Mouse (Mus musculus) neural tube, embryonic 14.5 days (tissue): ENCODE measurements at regions not wholly inside any gene's neighbourhood (a gene's known extent, or its start where the extent isn't known, plus 50 kb on each side); places are given as distances from the start of the nearest gene placed in this dataset.

Experiments
- ATAC-seq: fragments of 200-750 bp; cut with Nextera tagmentation; 2 replicates; pipeline ENCODE4 v1.8.0; 2017; ENCODE audit warnings: low read depth, mild to moderate bottlenecking, moderate TSS enrichment, moderate library complexity
- H3K27ac ChIP-seq: fragments of 300-500 bp; sonication (generic); 2 replicates; pipeline ENCODE4 v1.5.1; 2014; ENCODE audit warnings: low read depth, mild to moderate bottlenecking, control low read depth, low read length, moderate library complexity, mixed read lengths
- H3K27me3 ChIP-seq: fragments of 300-500 bp; sonication (generic); 2 replicates; pipeline ENCODE4 v1.6.1; 2014; ENCODE audit warnings: low read length; ENCODE audit not compliant: control insufficient read depth, insufficient read depth
- H3K36me3 ChIP-seq: fragments of 300-500 bp; sonication (generic); 2 replicates; pipeline ENCODE4 v1.6.1; 2014; ENCODE audit warnings: low read length, mixed read lengths; ENCODE audit not compliant: control insufficient read depth, insufficient read depth
- H3K4me1 ChIP-seq: fragments of 300-500 bp; sonication (generic); 2 replicates; pipeline ENCODE4 v1.6.1; 2014; ENCODE audit warnings: low read length; ENCODE audit not compliant: control insufficient read depth, insufficient read depth
- H3K4me2 ChIP-seq: fragments of 300-500 bp; sonication (generic); 2 replicates; pipeline ENCODE4 v1.6.1; 2014; ENCODE audit warnings: mild to moderate bottlenecking, low read depth, low read length, control low read depth
- H3K4me3 ChIP-seq: fragments of 300-500 bp; sonication (generic); 2 replicates; pipeline ENCODE4 v1.5.1; 2014; ENCODE audit warnings: low read depth, low read length, control low read depth, mixed read lengths
- H3K9ac ChIP-seq: fragments of 300-500 bp; sonication (generic); replicated peaks from 2 replicates; pipeline ENCODE4 v1.6.1; 2014; ENCODE audit warnings: low read depth, mild to moderate bottlenecking, control low read depth, low read length, mixed read lengths
- H3K9me3 ChIP-seq: fragments of 300-500 bp; sonication (generic); 2 replicates; pipeline ENCODE4 v1.6.1; 2016; ENCODE audit warnings: low read length; ENCODE audit not compliant: control insufficient read depth
- WGBS: fragments of 180-500 bp; shearing (Covaris S2); extraction: QIAGEN DNeasy Blood & Tissue Kit; methylation state at CpG from one replicate; pipeline ENCODE4 v1.1.7; 2014; 5-methylcytosine and 5-hydroxymethylcytosine counted together

GRCm38 (mm10) chr7:73279936-73280445 lies 95.3 kb upstream of the Rgma start:
- no peaks in the 10 kb centered on the region for H3K4me1 ChIP-seq
- 93% methylated on average over 4 of the region's 4 CpGs for WGBS
- no peaks in the 10 kb centered on the region for H3K27me3 ChIP-seq
- H3K4me2 ChIP-seq, result no peak overlapping the region
- no peak overlapping the region for H3K4me3 ChIP-seq
- no peak for ATAC-seq
- no peaks in the 10 kb centered on the region for H3K9me3 ChIP-seq
- H3K27ac ChIP-seq, result no peak overlapping the region
- H3K9ac ChIP-seq, result no peak overlapping the region
- no peaks in the 10 kb centered on the region for H3K36me3 ChIP-seq

- Histone ChIP-seq H3K9ac (no peak overlapping the region), H3K36me3 (no peaks in the 10 kb centered on the region), H3K4me2 (no peak overlapping the region), H3K9me3 (no peaks in the 10 kb centered on the region), H3K4me1 (no peaks in the 10 kb centered on the region), H3K27me3 (no peaks in the 10 kb centered on the region), H3K27ac (no peak overlapping the region), H3K4me3 (no peak overlapping the region)
- ATAC-seq, result no peak
- WGBS, result 86% methylated on average over 5 of the region's 5 CpGs
Observed at GRCm38 (mm10) chr7:73286244-73286643, 89.1 kb upstream of the Rgma start.

DNA sequence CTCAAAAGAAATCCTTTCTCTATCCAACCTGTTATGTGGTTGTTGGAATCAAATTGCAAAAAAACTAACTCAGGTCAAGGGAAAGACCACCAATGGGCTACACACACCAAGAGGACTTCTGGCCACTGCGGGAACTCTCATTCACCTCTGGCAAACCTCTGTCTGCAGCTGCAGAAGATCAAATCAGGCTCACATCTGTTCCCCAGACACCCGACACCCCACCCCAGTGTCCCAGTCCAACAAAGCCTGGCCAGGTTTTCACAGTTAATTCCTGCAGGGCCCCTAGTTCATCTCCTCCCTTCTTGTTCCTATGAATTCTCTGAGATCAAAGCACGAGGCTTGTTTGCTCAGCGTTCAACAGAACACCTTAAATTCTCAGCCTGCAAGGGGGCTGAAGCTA lies 82.0 kb upstream of the Rgma start:
- Histone ChIP-seq H3K27me3 (no peaks in the 10 kb centered on the region), H3K4me1 (no peaks in the 10 kb centered on the region), H3K27ac (no peak overlapping the region), H3K4me3 (no peak overlapping the region), H3K9me3 (no peaks in the 10 kb centered on the region), H3K9ac (no peak overlapping the region), H3K36me3 (no peaks in the 10 kb centered on the region), H3K4me2 (no peak overlapping the region)
- ATAC-seq, result no peak
- 49% methylated on average over 4 of the region's 4 CpGs for WGBS

- WGBS, result 91% methylated on average over 6 of the region's 6 CpGs
- H3K36me3 ChIP-seq, result no peaks in the 10 kb centered on the region
- no peak overlapping the region for H3K27ac ChIP-seq
- H3K4me3 ChIP-seq, result no peak overlapping the region
- no peaks in the 10 kb centered on the region for H3K9me3 ChIP-seq
- H3K4me1 ChIP-seq, result no peaks in the 10 kb centered on the region
- no peaks in the 10 kb centered on the region for H3K27me3 ChIP-seq
- H3K9ac ChIP-seq, result no peak overlapping the region
- no peak overlapping the region for H3K4me2 ChIP-seq
- ATAC-seq, result no peak
Observed at GRCm38 (mm10) chr7:73294399-73294798, 80.9 kb upstream of the Rgma start.

GRCm38 (mm10) chr7:73302501-73302900 lies 72.8 kb upstream of the Rgma start:
- Histone ChIP-seq H3K4me2 (no peak overlapping the region), H3K4me3 (no peak overlapping the region), H3K27ac (no peak overlapping the region), H3K27me3 (no peaks in the 10 kb centered on the region), H3K4me1 (peaks cover 10% of the 10 kb centered on the region; the same call in 1 of the 2 replicates), H3K36me3 (no peaks in the 10 kb centered on the region), H3K9ac (no peak overlapping the region), H3K9me3 (no peaks in the 10 kb centered on the region)
- 41% methylated on average over 3 of the region's 3 CpGs for WGBS
- peak; percentile 77; the same call in 1 of the 2 replicates for ATAC-seq

GRCm38 (mm10) chr7:73303818-73304217 lies 71.5 kb upstream of the Rgma start:
- no peak for ATAC-seq
- Histone ChIP-seq H3K4me2 (no peak overlapping the region), H3K4me3 (no peak overlapping the region), H3K27me3 (no peaks in the 10 kb centered on the region), H3K4me1 (peaks cover 10% of the 10 kb centered on the region; the same call in 1 of the 2 replicates), H3K9ac (no peak overlapping the region), H3K27ac (no peak overlapping the region), H3K9me3 (no peaks in the 10 kb centered on the region), H3K36me3 (no peaks in the 10 kb centered on the region)
- WGBS, result 16% methylated on average over 9 of the region's 9 CpGs

DNA sequence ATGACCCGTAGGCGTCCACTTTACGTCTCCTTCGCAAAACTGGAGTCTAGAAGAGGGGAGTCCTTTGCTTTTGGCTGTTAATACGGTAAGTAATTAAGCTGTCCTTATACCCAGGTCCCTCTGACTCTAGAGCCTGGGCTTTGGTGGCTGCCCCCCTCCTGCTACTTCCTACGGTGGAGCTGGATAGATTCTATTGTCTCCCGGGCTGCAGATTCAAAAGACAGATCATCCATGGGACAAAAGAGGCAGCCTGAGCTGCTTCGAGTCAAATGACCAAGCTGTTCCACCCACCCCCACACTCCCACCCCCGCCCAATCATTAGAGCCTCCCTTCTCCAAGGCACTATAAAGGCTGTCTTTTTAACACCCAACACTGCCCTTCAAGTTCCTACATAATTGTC lies 70.5 kb upstream of the Rgma start:
- 5% methylated on average over 9 of the region's 9 CpGs for WGBS
- H3K4me2 ChIP-seq, result no peak overlapping the region
- peak; percentile 35; the same call in 1 of the 2 replicates for ATAC-seq

DNA sequence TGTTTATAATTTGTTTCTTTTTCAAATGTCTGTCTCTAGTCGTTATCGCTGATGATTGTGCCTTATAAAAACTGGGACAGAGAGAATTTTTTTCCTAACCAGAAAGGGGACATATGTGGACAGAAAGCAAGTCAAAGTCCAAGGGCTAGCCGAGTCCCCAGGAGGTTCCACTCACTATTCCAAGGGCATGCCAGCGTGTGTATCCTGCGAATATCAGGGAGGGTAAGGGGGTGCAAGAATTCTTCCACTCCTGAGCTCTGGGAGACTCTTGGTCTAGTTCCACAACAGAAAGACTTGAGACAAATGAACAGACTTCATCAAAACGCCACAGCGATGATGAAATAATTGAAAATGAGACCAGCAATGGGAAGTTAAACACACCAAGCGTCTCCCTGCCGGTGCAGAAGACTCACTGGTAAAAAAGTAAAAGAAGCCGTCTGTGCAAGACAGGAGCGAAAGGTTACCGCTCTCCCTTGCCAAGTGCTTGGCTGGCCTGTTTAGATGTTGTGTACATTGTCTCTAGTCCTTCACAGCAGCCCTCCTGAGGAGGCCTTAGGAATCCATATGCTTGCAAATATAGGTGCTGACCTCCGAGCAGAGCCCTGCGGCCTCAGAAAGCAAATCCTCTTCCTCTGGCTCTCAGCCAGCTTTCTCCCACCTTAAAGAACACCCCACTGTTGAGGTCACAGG lies 69.9 kb upstream of the Rgma start:
- no peak for ATAC-seq
- Histone ChIP-seq H3K4me1 (peaks cover 10% of the 10 kb centered on the region; the same call in 1 of the 2 replicates), H3K9ac (no peak overlapping the region), H3K4me3 (no peak overlapping the region), H3K27me3 (no peaks in the 10 kb centered on the region), H3K36me3 (no peaks in the 10 kb centered on the region), H3K27ac (peak overlapping the region; percentile 56; the same call in 1 of the 2 replicates), H3K9me3 (no peaks in the 10 kb centered on the region), H3K4me2 (no peak overlapping the region)
- 10% methylated on average over 14 of the region's 14 CpGs for WGBS

More for the DNA sequence above, 70.5 kb upstream of the Rgma start:
- peaks cover 10% of the 10 kb centered on the region; the same call in 1 of the 2 replicates for H3K4me1 ChIP-seq
- H3K36me3 ChIP-seq, result no peaks in the 10 kb centered on the region
- H3K9ac ChIP-seq, result no peak overlapping the region
- H3K27ac ChIP-seq, result no peak overlapping the region
- H3K4me3 ChIP-seq, result no peak overlapping the region
- no peaks in the 10 kb centered on the region for H3K9me3 ChIP-seq
- H3K27me3 ChIP-seq, result no peaks in the 10 kb centered on the region

GRCm38 (mm10) chr7:73306296-73306695 lies 69.0 kb upstream of the Rgma start:
- Histone ChIP-seq H3K4me2 (no peak overlapping the region), H3K4me3 (no peak overlapping the region), H3K9me3 (no peaks in the 10 kb centered on the region), H3K27ac (peak overlapping the region; percentile 56; the same call in 1 of the 2 replicates), H3K9ac (no peak overlapping the region), H3K36me3 (no peaks in the 10 kb centered on the region), H3K27me3 (no peaks in the 10 kb centered on the region), H3K4me1 (peaks cover 10% of the 10 kb centered on the region; the same call in 1 of the 2 replicates)
- no peak for ATAC-seq
- WGBS, result 56% methylated on average over 6 of the region's 6 CpGs
